Mouse (Mus musculus): ENCODE measurements around the gene Cacna1e.

- no peak for TF ChIP-seq CTCF (IDR thresholded peaks at IDR 0.05 in 2 of 3, conservative IDR thresholded peaks at IDR 0.05 in 1 of 3; ENCODE audit: control insufficient read depth in 1 of 3, insufficient read depth in 1 of 3, low read depth in 2 of 3, low read length in 3 of 3, poor library complexity in 1 of 3, severe bottlenecking in 1 of 3)
- TF ChIP-seq ELF1 (IDR thresholded peaks at IDR 0.05; ENCODE audit: low read depth, low read length) = no peak
Measured at GRCm38 (mm10) chr1:154850515-154851287, 33.6 kb downstream of the Cacna1e start.
